Mouse (Mus musculus) urinary bladder, adult 18-20 months (tissue): ENCODE data around the gene Nfkbie.

Experiments
- DNase-seq, 2 experiments: peaks; one replicate each; pipeline ENCODE4 v3.0.0; 2022; ENCODE audit warnings: low spot score in 2 of 2, mixed read lengths in 2 of 2

Gene Nfkbie

GRCm38 (mm10) chr17:45580958-45581477 is 25.5 kb downstream of the Nfkbie start:
- DNase-seq = no peak

- no peak for DNase-seq
These were observed 26.1 kb downstream of the Nfkbie start for GRCm38 (mm10) chr17:45581567-45581983.

GRCm38 (mm10) chr17:45582188-45582587 is 26.7 kb downstream of the Nfkbie start:
- no peak for DNase-seq

- no peak for DNase-seq
These were observed 27.3 kb downstream of the Nfkbie start for GRCm38 (mm10) chr17:45582715-45583355.

GRCm38 (mm10) chr17:45584096-45584896 is 28.8 kb downstream of the Nfkbie start:
- DNase-seq = peak in 1 of 2 experiments; percentile 59

- peak in 1 of 2 experiments; percentile 56 for DNase-seq
These were observed 29.6 kb downstream of the Nfkbie start for GRCm38 (mm10) chr17:45584939-45585678.

GRCm38 (mm10) chr17:45585725-45586448 is 30.4 kb downstream of the Nfkbie start:
- DNase-seq = no peak

GRCm38 (mm10) chr17:45586449-45586837 is 30.9 kb downstream of the Nfkbie start:
- no peak for DNase-seq

- no peak for DNase-seq
These were observed 32.9 kb downstream of the Nfkbie start for GRCm38 (mm10) chr17:45588370-45588769.

- DNase-seq = no peak
These were observed 33.7 kb downstream of the Nfkbie start for GRCm38 (mm10) chr17:45589236-45589635.

- no peak for DNase-seq
These were observed 34.3 kb downstream of the Nfkbie start for GRCm38 (mm10) chr17:45589844-45590243.

GRCm38 (mm10) chr17:45590410-45590809 is 34.9 kb downstream of the Nfkbie start:
- DNase-seq = no peak

- DNase-seq = no peak
These were observed 36.5 kb downstream of the Nfkbie start for GRCm38 (mm10) chr17:45591701-45592605.

- DNase-seq = no peak
These were observed 37.3 kb downstream of the Nfkbie start for GRCm38 (mm10) chr17:45592606-45593431.

- no peak for DNase-seq
These were observed 38.0 kb downstream of the Nfkbie start for GRCm38 (mm10) chr17:45593479-45593878.

- no peak for DNase-seq
These were observed 38.7 kb downstream of the Nfkbie start for GRCm38 (mm10) chr17:45594195-45594594.

- peak in 1 of 2 experiments; percentile 72 for DNase-seq
These were observed 39.6 kb downstream of the Nfkbie start for GRCm38 (mm10) chr17:45594881-45595735.

- no peak for DNase-seq
These were observed 40.4 kb downstream of the Nfkbie start for GRCm38 (mm10) chr17:45595736-45596390.
